Mouse (Mus musculus) megakaryocyte progenitor cell, adult 5-6 weeks (primary cell): ENCODE results near the gene Hoxa6. TPM values are rescaled to one million over a fixed set of nuclear protein-coding genes. Genes with fewer than 3 reads are reported as not detected.

ENCODE experiments used
- ATAC-seq: replicated peaks from 2 replicates; pipeline ENCODE4 v1.8.0; 2016; ENCODE audit warnings: mild to moderate bottlenecking, moderate TSS enrichment, inconsistent platforms; ENCODE audit not compliant: poor library complexity
- total RNA-seq, 2 experiments: library from RNA; stranded (forward) in 1 of 2; stranded (reverse) in 1 of 2; fragments of 157-497, 149-512 nt in 1 of 2; fragments of 200-1000 nt in 1 of 2; gene quantifications; 2 replicates each; pipeline versions ENCODE4 v1.2.3 to v1.2.4; 2015 to 2017

Hoxa6 gene
- total RNA-seq, 2 experiments from 2014 or later = 0.22 TPM; not detected in 1

- ATAC-seq = no peak
These were observed 8.4 kb upstream of the Hoxa6 start for GRCm38 (mm10) chr6:52216691-52217458.

GRCm38 (mm10) chr6:52215771-52216535 is 7.4 kb upstream of the Hoxa6 start:
- ATAC-seq = no peak

GRCm38 (mm10) chr6:52215070-52215469 is 6.5 kb upstream of the Hoxa6 start:
- no peak for ATAC-seq

GRCm38 (mm10) chr6:52214271-52214670 is 5.7 kb upstream of the Hoxa6 start:
- ATAC-seq = no peak

GRCm38 (mm10) chr6:52213119-52213986 is 4.8 kb upstream of the Hoxa6 start, which contains the start of the genes Hoxa3 and Gm28308:
Gene Hoxa3 (minus strand): TSS chr6:52213336.
Gene Gm28308 (minus strand): TSS chr6:52213339.
- ATAC-seq = peak; percentile 7; the same call in 1 of the 2 replicates

GRCm38 (mm10) chr6:52212556-52213118 is 4.1 kb upstream of the Hoxa6 start:
- peak; percentile 24 for ATAC-seq

- no peak for ATAC-seq
These were observed 3.4 kb upstream of the Hoxa6 start for GRCm38 (mm10) chr6:52211961-52212360.

- peak; percentile 86 for ATAC-seq
These were observed 2.8 kb upstream of the Hoxa6 start for GRCm38 (mm10) chr6:52211170-52211935.

- ATAC-seq = no peak
These were observed 1.1 kb upstream of the Hoxa6 start for GRCm38 (mm10) chr6:52209685-52210046.

- no peak for ATAC-seq
These were observed 554 bp upstream of the Hoxa6 start for GRCm38 (mm10) chr6:52208868-52209684.

GRCm38 (mm10) chr6:52207684-52207976 is 892 bp downstream of the Hoxa6 start:
- no peak for ATAC-seq

- ATAC-seq = no peak
These were observed 1.4 kb downstream of the Hoxa6 start for GRCm38 (mm10) chr6:52206882-52207683.

- ATAC-seq = no peak
These were observed 2.6 kb downstream of the Hoxa6 start for GRCm38 (mm10) chr6:52205638-52206621.

GRCm38 (mm10) chr6:52205221-52205620 is 3.3 kb downstream of the Hoxa6 start:
- no peak for ATAC-seq

- peak; percentile 61 for ATAC-seq
These were observed 4.3 kb downstream of the Hoxa6 start, which contains the start of gene Hoxa5 for GRCm38 (mm10) chr6:52204050-52204752. Gene Hoxa5 (minus strand): TSS chr6:52204587.

- ATAC-seq = no peak
These were observed 5.0 kb downstream of the Hoxa6 start for GRCm38 (mm10) chr6:52203371-52204049.
